Mouse (Mus musculus) cerebellum, adult (tissue): ENCODE measurements around the gene Slc23a4.
A peak's percentile ranks its signal among the peaks of the same experiment; 100 is the strongest.

ENCODE experiments used
- ATAC-seq: cut with Nextera tagmentation; 2 replicates; pipeline ENCODE4 v1.9.2; 2017; ENCODE audit warnings: mild to moderate bottlenecking, moderate library complexity, mixed read lengths; ENCODE audit not compliant: insufficient number of reproducible peaks, low FRiP score, low TSS enrichment

Slc23a4 gene

DNA sequence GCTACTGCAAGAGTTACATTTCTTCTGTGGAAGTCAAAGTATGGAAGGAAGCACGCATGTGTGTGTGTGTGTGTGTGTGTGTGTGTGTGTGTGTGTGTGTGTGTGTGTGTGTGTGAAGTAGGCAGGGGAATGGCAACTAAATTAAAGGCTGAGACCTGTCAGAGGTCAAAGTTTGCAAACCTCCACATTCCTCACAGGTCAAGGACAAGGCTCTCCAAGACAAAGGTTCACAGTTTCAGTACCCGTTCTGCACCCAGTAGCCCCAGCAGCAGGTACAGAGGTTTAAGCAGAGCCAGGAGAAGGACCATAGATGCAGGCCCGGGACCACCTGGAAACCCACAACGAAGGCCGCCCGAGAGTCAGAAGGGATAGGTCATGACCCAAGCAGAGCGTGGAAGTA, 69.1 kb downstream of the Slc23a4 start:
- ATAC-seq = no peak

DNA sequence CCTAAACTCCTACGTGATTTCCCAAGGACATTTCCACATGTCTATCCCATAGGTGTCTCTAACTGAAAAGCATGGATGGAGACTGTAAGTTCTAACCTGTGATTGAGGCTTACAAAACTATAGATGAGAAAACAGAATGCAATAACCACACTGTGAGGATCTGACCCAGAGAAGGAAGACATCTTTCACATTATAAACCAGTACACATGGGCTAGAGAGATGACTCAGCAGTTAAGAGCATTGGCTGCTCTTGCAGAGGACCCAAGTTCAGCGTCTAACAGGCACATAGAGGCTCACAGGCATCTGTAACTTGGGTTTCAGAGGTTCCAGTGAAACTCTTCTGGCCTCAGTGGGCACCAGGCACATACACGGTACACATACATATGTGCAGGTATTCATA, 73.7 kb downstream of the Slc23a4 start:
- ATAC-seq = no peak

DNA sequence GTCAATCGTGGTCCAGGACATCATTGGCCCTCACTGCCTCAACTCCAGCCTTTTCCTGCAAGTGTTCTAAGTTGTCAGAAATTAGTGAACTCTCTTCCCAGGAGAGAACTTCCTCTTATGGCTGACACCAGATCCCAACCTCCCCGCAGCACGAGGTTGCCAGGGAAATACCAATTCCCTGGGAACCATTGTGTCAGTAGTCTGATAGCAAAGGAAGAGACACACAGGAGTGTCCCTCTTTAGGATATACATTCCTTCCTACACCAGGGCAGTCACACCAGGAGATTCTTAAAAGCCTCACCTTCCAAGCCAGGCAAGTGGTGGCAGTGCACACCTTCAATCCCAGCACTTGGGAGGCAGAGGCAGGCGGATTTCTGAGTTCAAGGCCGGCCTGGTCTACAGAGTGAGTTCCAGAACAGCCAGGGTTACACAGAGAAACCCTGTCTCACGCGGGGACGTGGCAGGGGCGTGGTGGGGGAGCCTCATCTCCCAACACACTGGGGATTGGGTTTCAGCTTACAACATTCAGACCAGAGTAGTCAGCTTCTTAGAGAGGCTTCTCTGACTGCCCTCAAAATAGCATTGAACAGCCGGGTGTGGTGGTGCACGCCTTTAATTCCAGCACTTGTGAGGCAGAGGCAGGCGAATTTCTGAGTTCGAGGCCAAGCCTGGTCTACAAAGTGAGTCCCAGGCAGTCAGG, 74.7 kb downstream of the Slc23a4 start:
- no peak for ATAC-seq

DNA sequence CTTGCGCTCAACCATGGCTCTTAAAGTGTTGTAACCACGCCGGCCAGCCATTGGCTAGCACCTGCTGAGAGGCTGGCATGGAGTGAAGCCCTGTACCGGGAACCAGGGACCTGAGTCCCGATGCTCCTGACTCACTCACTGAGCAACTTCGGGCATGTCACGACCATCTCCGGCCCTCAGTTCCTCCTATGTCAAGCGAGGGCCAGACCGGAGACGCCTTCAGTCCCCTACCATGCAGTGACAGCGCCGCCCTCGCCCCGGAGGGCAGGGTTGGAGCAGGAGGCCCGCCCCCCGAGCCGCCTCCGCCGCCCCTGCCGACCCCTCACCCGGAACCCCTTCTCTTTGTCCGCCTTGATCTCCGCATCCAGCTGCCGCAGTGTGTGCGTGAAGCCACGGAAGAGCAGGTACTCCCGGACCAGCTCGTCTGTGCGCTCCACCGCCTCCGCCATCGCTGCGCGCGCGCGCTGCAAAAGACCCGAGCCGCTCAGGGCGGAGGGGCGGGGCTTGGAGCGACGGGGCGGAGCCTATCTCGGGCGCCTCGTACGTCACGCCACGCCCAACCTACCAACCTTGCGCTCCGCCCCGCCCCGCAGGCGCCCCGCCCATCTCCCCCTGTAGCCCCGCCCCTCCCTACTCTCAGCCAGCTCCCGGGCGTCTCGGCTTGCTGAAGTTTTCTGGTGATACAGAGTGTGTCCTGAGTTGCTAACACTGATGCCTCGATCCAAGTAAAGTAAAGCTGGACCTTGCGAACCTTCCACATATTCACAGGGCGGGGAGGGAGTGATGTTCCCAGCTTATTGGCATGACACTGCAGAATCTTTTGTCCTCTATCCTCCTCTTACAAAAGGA, 77.6 kb downstream of the Slc23a4 start, which contains the start of gene Wdr91:
Gene Wdr91, minus strand, starts transcription at position 506 of the 849 bp plus-strand sequence.
- peak; percentile 83 for ATAC-seq

DNA sequence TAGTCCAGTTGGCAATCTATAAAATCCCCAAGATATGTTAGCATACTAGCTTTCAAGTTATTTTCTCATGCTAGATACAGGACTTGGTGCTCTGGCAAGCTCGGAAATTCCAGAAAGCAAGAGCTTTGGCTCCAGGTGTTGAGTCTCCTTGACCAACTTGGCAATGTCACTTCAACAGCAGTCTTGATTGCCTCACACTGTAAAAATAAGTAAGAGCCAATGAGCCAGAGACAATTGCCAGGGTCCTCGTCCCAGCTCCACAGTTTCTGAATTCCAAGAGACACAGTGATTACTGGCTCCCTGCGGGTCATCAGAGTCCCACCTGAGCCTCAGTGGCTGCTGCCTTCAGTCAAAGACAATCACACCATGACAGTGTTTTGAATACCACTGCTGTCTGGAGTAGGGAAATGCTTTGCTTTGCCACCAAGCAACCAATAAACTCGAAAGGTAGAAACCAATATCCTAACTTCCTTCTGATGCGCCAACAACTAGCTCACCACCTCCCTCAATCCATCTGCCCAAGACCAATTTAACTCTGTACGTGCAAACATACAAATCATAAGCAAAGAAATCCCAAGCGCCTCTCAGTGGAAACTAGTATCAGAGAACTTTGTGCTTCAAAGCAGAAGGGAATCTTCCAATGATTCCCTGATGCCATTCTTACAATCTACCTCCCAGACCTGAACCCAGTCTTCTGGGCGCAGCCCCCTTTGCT, 78.4 kb downstream of the Slc23a4 start:
- ATAC-seq = 0 out of 2 replicates have a peak, but pooled peaks have one; percentile 7

DNA sequence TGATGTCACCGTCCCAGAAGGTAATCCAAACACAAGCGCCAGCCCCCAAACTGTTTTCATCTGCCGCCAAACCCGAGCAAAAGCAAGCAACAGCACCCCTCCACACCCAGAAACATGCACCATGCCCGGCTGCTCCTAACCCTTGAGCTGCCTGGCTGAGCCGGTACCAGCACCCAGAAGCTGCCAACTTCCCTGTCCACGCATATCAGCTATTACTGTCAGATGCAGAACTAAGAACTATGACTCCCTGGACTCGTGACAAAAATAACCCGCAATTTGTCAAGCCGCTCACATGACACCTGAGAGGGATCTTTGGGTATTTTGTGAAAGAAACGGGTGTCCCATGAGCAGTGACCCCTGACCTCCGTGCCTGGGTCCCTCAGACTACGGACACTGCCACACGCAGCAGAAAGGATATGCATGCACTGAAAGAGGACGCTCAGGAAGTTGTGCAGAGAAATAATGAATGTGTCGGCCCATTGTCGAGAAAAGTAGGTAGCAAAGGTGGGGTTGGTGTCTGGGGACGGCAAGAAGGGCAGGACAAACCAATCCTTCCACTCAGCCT, 80.4 kb downstream of the Slc23a4 start:
- ATAC-seq = no peak

DNA sequence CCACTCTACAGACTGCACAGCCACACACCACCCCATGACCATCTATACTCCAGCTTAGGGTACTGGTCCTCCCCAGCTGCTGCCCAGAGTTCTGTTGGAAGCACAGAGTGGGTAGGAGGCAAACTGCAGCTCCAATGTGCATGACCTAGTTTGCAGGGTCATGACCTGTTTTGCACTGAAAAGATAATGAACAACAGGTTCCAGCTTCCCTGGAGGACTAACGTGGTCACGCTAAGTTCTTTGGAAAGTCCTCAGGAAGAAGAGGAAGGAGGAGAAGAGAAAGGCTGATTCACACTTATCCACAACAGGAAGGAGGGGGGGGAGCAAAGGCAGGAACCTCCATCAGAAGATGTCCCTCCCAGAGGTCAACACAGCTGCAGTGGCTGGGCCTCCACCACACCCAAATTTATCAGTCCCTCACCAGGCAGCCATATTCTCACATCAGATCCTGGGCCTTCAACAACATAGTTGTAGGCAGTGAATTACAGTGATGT, 81.0 kb downstream of the Slc23a4 start:
- ATAC-seq = no peak

DNA sequence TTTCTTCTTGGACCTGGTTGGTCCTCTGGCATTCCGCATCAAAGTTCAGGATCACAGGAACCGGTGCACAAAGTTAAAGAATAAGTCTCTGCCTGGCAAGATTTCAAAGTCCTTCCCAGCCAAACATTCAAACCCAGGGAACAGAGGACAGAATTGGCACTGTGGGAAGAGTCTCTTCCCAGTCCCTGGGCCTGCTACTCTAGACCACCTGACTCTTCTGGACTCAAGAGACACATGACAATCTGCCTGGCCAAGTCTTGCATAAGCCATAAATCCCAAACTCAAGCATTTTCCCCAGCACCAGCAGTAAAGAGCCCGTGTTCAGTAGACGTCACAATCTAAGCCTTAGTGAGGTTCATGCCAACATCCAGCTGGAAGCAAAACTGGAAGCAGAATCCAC, 81.5 kb downstream of the Slc23a4 start:
- ATAC-seq = no peak

DNA sequence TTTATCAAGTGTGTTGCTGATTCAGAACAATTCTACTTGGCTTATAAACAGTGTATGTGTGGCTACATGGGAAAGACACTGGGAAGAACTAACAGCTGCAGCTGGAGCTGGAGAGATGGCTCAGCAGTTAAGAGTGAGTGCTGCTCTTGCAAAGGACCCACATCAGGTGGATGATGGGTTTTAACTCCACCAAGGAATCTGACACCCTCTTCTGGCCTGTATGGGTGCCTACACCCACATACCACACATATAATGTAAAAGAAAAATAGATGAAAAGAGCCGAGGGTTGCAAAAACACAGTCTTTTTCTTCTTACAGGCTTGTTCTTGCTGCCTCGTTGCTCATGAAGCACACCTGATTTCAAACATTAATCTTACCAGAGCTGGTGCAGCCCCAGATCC, 82.1 kb downstream of the Slc23a4 start:
- no peak for ATAC-seq

DNA sequence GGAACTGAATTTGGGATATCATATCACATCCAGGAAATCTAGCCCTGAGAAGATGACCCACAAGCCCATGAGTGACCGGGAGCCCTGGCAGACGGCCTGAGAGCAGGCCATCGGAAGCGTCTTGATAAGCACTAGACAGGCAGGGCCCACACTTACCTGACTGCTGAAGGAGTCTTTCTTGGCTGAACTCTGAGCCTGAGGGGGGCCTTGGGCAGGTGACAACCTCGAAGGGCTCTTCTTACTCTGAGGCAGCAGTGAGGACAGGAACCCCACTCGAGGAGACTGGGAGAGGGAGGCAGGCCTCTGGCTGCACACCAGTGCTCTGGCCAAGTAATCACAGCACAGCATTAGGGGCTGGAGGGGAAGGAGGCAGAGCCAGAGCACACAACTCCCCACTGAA, 83.8 kb downstream of the Slc23a4 start:
- ATAC-seq = no peak

DNA sequence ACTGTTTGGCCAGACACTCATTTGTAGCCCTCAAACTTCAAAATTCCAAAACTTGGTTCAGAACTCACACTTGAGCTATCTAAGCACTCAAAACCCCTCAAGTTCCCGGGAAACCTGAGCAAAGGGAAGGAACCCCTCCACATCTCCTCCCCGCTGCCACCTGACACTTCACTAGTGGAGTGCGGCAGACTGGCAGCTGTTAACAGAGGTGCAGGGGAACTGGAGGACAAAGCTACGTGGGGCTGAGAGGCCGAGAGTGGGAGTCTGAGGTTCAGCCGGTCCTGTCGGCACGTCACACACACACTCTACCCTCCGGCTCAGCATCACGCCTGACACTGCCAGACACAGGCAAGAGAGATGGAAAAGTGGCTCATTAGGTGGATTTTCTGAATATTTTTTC, 84.4 kb downstream of the Slc23a4 start:
- ATAC-seq = no peak

DNA sequence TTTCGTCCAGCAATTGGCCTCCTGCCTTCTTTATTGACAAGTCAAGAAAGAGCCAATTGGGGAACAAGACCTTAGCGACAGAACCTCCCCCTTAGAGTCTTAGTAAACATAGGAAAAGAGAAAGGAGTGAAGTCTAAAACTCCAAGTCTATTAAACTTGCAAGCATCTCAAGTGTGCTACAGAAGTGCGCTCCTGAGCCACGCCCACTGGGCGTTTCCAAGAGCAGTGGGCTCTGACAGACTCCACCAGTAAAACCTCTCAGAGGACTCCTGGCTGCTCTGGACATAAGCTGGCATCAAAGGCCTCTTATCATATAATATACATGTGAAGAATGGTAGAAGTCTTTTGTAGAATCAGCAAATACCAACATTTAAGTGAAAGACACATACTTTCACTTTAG, 84.8 kb downstream of the Slc23a4 start:
- ATAC-seq = no peak

DNA sequence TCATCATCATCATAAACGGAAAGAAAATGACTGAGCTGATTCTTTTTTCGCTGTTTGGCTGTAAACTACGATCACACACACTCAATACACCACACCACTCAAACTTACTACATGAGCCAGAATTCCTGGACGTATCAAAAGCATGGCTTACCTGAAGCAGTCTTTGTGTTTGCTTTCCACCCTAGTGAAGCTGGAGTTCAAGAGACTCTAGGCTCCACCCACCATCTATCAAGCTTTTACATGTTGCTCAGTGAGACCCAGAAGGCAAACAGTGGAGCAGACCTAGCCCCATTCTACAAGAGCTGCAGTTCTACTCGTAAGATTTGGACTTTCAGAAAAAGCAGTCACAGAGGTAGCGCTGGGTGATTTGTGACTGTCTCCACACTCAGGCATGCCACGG, 85.6 kb downstream of the Slc23a4 start:
- ATAC-seq = no peak

DNA sequence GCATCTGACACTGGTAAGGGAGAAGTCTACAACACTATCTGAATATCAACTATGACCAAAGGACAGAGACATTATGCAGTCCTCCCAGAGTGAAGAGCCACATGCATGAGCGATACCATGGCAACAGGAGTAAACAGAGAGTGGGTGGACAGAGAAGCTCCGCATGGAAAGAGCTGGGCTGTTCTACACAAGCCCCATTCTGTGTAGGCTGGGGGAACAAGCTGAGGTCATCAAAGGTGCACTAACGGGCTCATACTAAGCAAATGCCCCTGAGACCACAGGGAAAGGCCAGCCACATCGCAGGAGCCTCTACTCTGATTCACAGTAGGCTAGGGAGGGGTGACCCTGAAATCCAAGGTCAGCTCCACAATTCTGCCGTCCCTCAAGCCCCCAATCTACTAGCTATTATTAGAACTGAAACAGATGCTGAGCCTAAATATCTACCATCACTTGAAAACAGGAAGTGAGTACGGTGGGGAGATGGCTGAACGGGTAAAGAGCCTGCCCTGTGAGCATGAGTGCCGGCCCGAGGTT, 86.2 kb downstream of the Slc23a4 start:
- ATAC-seq = no peak

DNA sequence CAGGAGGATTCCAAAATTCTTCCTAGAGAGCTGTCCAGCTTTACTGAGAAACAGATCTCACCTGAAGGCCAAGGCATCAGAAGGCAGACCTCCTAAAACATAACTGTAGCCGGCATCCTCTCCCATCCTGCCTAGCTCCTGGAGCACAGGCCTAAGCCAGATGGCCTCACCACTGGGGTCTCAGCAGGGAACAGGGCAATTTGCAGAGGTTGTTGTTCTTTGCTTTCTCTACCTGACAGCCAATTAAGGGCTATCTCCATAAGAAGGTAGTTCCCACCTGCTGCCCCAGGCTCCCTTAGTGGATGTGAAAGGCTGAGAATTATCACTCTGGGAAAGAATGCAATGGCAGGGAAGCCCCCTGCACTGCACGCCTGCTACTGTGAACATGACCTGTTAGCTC, 87.2 kb downstream of the Slc23a4 start:
- ATAC-seq = peak; percentile 32; the same call in 1 of the 2 replicates

DNA sequence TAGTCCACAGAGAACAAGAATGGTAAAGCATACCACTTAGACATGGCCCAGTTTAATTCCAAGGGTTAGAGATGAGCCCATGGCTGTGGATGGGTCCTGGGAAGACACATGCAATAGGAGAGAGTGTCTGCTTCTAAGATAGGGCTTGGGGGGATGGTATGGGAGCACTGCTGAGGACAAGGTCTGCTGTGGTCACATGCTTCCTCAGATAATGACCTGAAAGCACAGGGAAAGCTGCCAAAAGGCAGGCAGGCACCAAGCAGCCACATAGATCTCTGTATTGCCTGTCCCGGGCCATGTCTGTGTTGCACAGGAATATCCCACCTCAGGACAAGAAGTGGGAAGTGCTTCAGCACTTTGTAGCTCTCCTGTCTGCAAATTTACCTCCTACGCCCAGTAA, 89.1 kb downstream of the Slc23a4 start:
- no peak for ATAC-seq

DNA sequence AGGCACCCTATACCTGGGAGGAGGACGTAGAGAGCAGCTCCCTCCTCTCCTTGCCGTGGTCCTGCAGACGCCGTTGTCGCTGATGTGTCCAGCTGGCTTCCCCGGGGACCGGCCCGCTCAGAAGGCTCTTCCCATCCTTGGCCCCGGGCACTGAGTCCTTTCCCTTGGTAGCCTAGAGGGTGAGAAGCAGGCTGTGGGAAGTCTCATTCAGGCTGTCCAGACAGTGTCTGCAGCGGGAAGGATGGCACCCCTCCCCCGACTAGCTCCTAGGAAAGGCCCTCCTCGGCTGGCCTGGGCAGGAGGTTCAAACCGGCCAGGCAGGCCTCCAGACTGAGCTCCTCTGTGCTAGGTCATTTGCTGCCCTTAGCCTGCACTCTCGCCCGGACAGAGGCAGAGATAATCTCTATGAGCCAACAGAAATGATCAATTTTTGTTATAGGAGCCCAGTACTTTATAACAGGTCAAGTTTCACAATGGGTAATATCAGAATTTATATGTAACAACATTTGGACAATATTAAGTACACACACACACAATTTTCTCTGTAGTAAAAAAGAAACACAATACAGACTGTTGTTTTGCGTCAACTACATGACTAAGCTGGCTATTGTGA, 91.9 kb downstream of the Slc23a4 start:
- no peak for ATAC-seq

DNA sequence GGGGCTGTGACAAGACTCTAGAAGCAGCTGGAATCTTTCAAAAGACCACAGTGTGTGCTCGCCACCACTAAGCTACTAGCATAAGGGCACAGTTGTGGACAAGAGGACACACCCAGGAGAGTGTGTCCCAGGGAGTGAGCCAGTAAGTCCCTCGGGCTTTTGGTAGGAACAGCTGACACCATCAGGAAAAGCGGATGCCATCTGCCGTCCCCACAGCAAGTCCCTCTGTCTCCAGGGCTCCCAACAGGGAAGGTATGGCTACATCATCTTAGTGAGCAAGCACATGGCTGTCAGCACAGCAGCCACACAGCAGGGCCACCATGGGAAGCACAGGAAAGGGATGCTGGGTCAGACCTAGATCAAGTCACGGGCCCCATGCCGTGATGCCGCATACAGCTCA, 92.6 kb downstream of the Slc23a4 start:
- peak; percentile 64 for ATAC-seq
